Comparison of ENCODE assay signal across 11 mouse cellular contexts in the genomic region with DNA sequence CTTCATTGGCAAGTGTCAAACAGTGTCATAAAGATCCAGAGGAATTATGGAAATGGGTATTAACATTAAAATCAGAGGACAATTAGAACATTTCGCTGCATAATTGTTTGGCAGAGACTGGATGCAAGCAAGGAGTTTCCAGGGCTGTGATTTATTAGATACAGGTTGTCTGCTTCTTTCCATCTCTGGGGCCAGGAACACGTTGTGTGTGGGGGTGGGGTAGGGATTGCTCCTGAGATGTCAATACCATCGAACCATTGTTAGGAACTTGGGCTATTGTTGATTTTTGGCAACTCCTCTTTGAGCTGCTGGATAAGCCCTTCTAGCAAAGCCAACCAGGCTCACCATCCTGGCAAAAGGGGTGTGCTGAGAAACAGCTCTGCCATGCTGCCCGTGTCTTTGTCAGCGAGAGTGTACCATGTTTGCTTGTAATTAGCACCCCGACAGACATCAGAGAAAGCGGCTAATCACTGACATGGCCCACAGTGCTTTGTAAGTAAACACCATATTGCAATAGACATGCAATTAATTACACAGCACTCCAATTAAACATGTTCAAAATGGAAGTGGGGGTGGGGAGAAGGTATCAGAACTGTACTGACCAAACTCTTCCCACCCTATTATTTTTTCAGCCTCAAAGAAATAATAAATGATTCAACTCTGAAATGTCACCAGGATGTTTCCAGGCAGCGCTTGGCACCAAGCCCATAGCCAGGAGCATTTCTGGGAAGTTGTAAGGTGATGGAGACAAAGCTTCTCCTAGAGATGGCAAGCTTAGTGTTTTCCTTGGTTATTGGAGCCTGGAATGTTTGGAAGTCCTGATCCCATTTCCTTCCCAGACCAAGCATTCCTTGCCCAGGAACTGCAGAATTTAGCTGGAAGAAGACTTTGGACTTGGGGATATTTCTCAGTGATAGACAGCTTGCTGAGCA.
DNase-seq lines count a peak whose midpoint lies in the region; ATAC-seq lines count a peak whose summit lies in the region.
"Had no signal": no experiment of that assay in that cellular context is flagged by ENCODE, and none has a peak within 500 bp of the region (broad histone marks: within the 10 kb centered on the region; RNA-seq: fewer than 3 reads in every experiment).

No protein-coding gene starts in this region.

- H3K27ac ChIP-seq in neural tube, embryonic 14.5 days (ENCODE audit: low read depth, low read length), result peak overlapping the region; percentile 52; the same call in 1 of the 2 replicates

- WGBS in neural tube, embryonic 14.5 days, result 48% methylated on average over 8 of the region's 8 CpGs

- no peak overlapping the region for H3K4me2 ChIP-seq in neural tube, embryonic 14.5 days (ENCODE audit: low read depth, low read length)
- H3K4me2 ChIP-seq: liver, embryonic 11.5 days had no signal

- H3K36me3 ChIP-seq in neural tube, embryonic 14.5 days (ENCODE audit: control insufficient read depth, insufficient read depth, low read length), result no peaks in the 10 kb centered on the region

- ATAC-seq in neural tube, embryonic 14.5 days (ENCODE audit: low read depth), result no peak; the same call in 1 of the 2 replicates
- ATAC-seq: intestine, embryonic 16.5 days had no signal

- peak; percentile 59 to 67 for DNase-seq in cerebellum, postnatal 10 days
- no peak for DNase-seq in cerebellum, adult 9-10 months
- peak; percentile 44 for DNase-seq in kidney, postnatal 10 days
- no peak for DNase-seq in kidney, adult 9 months
- peak; percentile 36 for DNase-seq in retina, postnatal 1 day
- no peak for DNase-seq in retina, embryonic 14.5 days (ENCODE audit: low spot score)
- no peak for DNase-seq in yolk sac, embryonic 10.5 days (ENCODE audit: low spot score)
- DNase-seq: cerebellum, adult 9-11 months had no signal

- no peaks in the 10 kb centered on the region for H3K4me1 ChIP-seq in neural tube, embryonic 14.5 days (ENCODE audit: control insufficient read depth, insufficient read depth, low read length)

- no peaks in the 10 kb centered on the region for H3K9me3 ChIP-seq in neural tube, embryonic 14.5 days (ENCODE audit: control insufficient read depth, low read length)

- H3K4me3 ChIP-seq in neural tube, embryonic 14.5 days (ENCODE audit: low read depth, low read length), result no peak overlapping the region

- no peak overlapping the region for H3K9ac ChIP-seq in neural tube, embryonic 14.5 days (replicated peaks; ENCODE audit: low read depth, low read length)

- H3K27me3 ChIP-seq in neural tube, embryonic 14.5 days (ENCODE audit: control insufficient read depth, insufficient read depth, low read length), result no peaks in the 10 kb centered on the region

Comparison
In these comparisons a context has a peak if more than half of its experiments do, and no peak if none do; other contexts are left out.
1. DNase-seq: peak in cerebellum, postnatal 10 days (2 of 2), kidney, postnatal 10 days (single experiment) and retina, postnatal 1 day (single experiment); none in cerebellum, adult 9-10 months (single experiment), kidney, adult 9 months (single experiment), retina, embryonic 14.5 days (single experiment) and yolk sac, embryonic 10.5 days (single experiment).